In genomic region chr16:96087001-96087400, GRCm38 (mm10) we compare ENCODE assay signal across 11 mouse cellular contexts. TPM values are rescaled to one million over a fixed set of nuclear protein-coding genes. Genes with fewer than 3 reads are reported as not detected.
DNase-seq lines count a peak whose midpoint lies in the region; ATAC-seq lines count a peak whose summit lies in the region.
"Had no signal": no experiment of that assay in that cellular context is flagged by ENCODE, and none has a peak within 500 bp of the region (broad histone marks: within the 10 kb centered on the region; RNA-seq: fewer than 3 reads in every experiment).

No protein-coding gene starts in this region.

- DNase-seq in 416B (ENCODE audit: low read depth): peak; percentile 83
- DNase-seq in CD4-positive, CD25-positive, alpha-beta regulatory T cell, adult 2 months (ENCODE audit: low read depth, low spot score): peak; percentile 68
- DNase-seq in spleen, postnatal 14 days (ENCODE audit: low spot score in 2 of 2): peak; percentile 55 to 70
- DNase-seq in left cerebral cortex, adult 8-10 months (ENCODE audit: low spot score in 2 of 2): no peak
- DNase-seq in urinary bladder, postnatal 4 days (ENCODE audit: low spot score in 2 of 2): no peak
- DNase-seq in left cerebral cortex, adult 9 months (ENCODE audit: low spot score in 2 of 2): no peak

- no peak overlapping the region for H3K4me2 ChIP-seq in forebrain, embryonic 16.5 days (ENCODE audit: low read length)
- H3K4me2 ChIP-seq: limb, embryonic 12.5 days had no signal

- no peak overlapping the region for H3K27ac ChIP-seq in forebrain, embryonic 16.5 days (ENCODE audit: low read length)
- H3K27ac ChIP-seq: heart, embryonic 10.5 days; limb, embryonic 12.5 days; macrophage had no signal

- WGBS in forebrain, embryonic 16.5 days: 85% methylated on average over 12 of the region's 12 CpGs

- peaks cover 4% of the 10 kb centered on the region; the same call in 1 of the 2 replicates for H3K4me1 ChIP-seq in forebrain, embryonic 16.5 days (replicated peaks; ENCODE audit: control insufficient read depth, insufficient read depth, low read length)

- no peaks in the 10 kb centered on the region for H3K36me3 ChIP-seq in forebrain, embryonic 16.5 days (ENCODE audit: control insufficient read depth, insufficient read depth)
- H3K36me3 ChIP-seq: heart, embryonic 10.5 days; limb, embryonic 12.5 days had no signal

- no peaks in the 10 kb centered on the region for H3K27me3 ChIP-seq in forebrain, embryonic 16.5 days (replicated peaks; ENCODE audit: control insufficient read depth, insufficient read depth, low read length)
- H3K27me3 ChIP-seq: limb, embryonic 12.5 days had no signal

- H3K9ac ChIP-seq in forebrain, embryonic 16.5 days (replicated peaks; ENCODE audit: low read depth, low read length): no peak overlapping the region
- H3K9ac ChIP-seq: limb, embryonic 12.5 days had no signal

- ATAC-seq in hematopoietic stem cell, adult 5-6 weeks (replicated peaks in 1 of 2; ENCODE audit: insufficient read depth in 1 of 2, low FRiP score in 2 of 2, low TSS enrichment in 1 of 2, low read depth in 1 of 2, poor library complexity in 2 of 2, severe bottlenecking in 2 of 2): peak; percentile 36 to 48
- no peak for ATAC-seq in forebrain, embryonic 16.5 days

- no peaks in the 10 kb centered on the region for H3K9me3 ChIP-seq in forebrain, embryonic 16.5 days (ENCODE audit: control insufficient read depth, low read length)
- H3K9me3 ChIP-seq: heart, embryonic 10.5 days; limb, embryonic 12.5 days had no signal

- no peak overlapping the region for H3K4me3 ChIP-seq in forebrain, embryonic 16.5 days (replicated peaks; ENCODE audit: low read length)
- H3K4me3 ChIP-seq: heart, embryonic 10.5 days; limb, embryonic 12.5 days had no signal

RNA-seq across cellular contexts. Expression of gene Brwd1, which starts 4.7 kb away (rescaled TPM):
- total RNA-seq in hematopoietic stem cell, adult 5-6 weeks (2017): 79.4 and 83.5 TPM in 2 replicates
- 100 to 1,000 TPM; 140 to 158 (median 147) TPM for total RNA-seq in left cerebral cortex, adult 8-10 months (2022)
- 218 and 229 TPM in 2 replicates for polyA plus RNA-seq in forebrain, embryonic 16.5 days (2015; fragmentation: Nextera tagmentation; extraction: Ambion mirVana)

RNA-seq across cellular contexts. Expression of gene Hmgn1, which starts 40.5 kb away (rescaled TPM):
- total RNA-seq in hematopoietic stem cell, adult 5-6 weeks (2017): 351 and 391 TPM in 2 replicates
- total RNA-seq in left cerebral cortex, adult 8-10 months (2022): 10 to 100 TPM; 58.6 to 76.0 (median 62.2) TPM
- polyA plus RNA-seq in forebrain, embryonic 16.5 days (2015; fragmentation: Nextera tagmentation; extraction: Ambion mirVana): 432 and 519 TPM in 2 replicates

RNA-seq across cellular contexts. Expression of gene Wrb, which starts 58.2 kb away (rescaled TPM):
- total RNA-seq in hematopoietic stem cell, adult 5-6 weeks (2017): 16.9 and 17.5 TPM in 2 replicates
- total RNA-seq in left cerebral cortex, adult 8-10 months (2022): 10 to 100 TPM; 72.4 to 78.7 (median 77.5) TPM
- 188 and 197 TPM in 2 replicates for polyA plus RNA-seq in forebrain, embryonic 16.5 days (2015; fragmentation: Nextera tagmentation; extraction: Ambion mirVana)

Comparison
In these comparisons a context has a peak if more than half of its experiments do, and no peak if none do; other contexts are left out.
1. DNase-seq: peak in 416B (single experiment), CD4-positive, CD25-positive, alpha-beta regulatory T cell, adult 2 months (single experiment) and spleen, postnatal 14 days (2 of 2); none in left cerebral cortex, adult 8-10 months (0 of 2), urinary bladder, postnatal 4 days (0 of 2) and left cerebral cortex, adult 9 months (0 of 2).